Mouse (Mus musculus): Measurements from ENCODE around the gene Cacna2d1.

- no peak for TF ChIP-seq CTCF (conservative IDR thresholded peaks at IDR 0.05; ENCODE audit: low read length)
- TF ChIP-seq POU5F1 (IDR thresholded peaks at IDR 0.05; ENCODE audit: borderline replicate concordance, low read length), result no peak
Observed at GRCm38 (mm10) chr5:16035259-16035658, 100.8 kb downstream of the Cacna2d1 start.

All from E14TG2a.4 (cell line).